Mouse (Mus musculus) CH12.LX (cell line): ENCODE measurements around the gene Npas3. TPM values are rescaled to one million over a fixed set of nuclear protein-coding genes. Genes with fewer than 3 reads are reported as not detected.

Source experiments
- DNase-seq: peaks from one replicate; pipeline ENCODE4 v3.0.0-alpha.2; 2013; ENCODE audit errors: extremely low read depth
- H3K27ac ChIP-seq: 2 replicates; pipeline ENCODE4 v1.5.1; 2012; ENCODE audit warnings: low read depth, mild to moderate bottlenecking, control low read depth, moderate library complexity; ENCODE audit not compliant: insufficient read depth
- H3K27me3 ChIP-seq: replicated peaks from 2 replicates; pipeline ENCODE3; 2012; ENCODE audit warnings: inconsistent platforms
- H3K36me3 ChIP-seq, 2 experiments: replicated peaks in 1 of 2; 2 replicates each; pipeline versions ENCODE3 to v1.6.1; 2012; ENCODE audit warnings: inconsistent platforms in 1 of 2, low read length in 1 of 2, mild to moderate bottlenecking in 1 of 2, mixed read lengths in 1 of 2, moderate library complexity in 1 of 2; ENCODE audit not compliant: control insufficient read depth in 1 of 2, insufficient read depth in 1 of 2
- H3K4me1 ChIP-seq, 2 experiments: 2 replicates each; pipeline ENCODE4 v1.6.1; 2012; ENCODE audit warnings: inconsistent platforms in 1 of 2, moderate library complexity in 1 of 2; ENCODE audit not compliant: insufficient read depth in 2 of 2, control insufficient read depth in 1 of 2
- H3K4me2 ChIP-seq: 2 replicates; pipeline ENCODE4 v1.6.1; 2012; ENCODE audit warnings: low read depth, mild to moderate bottlenecking, control low read depth; ENCODE audit not compliant: poor library complexity, insufficient read depth, severe bottlenecking
- H3K4me3 ChIP-seq, 3 experiments: fragments of 150-350 bp in 1 of 3; sonication (generic) in 1 of 3; replicated peaks in 1 of 3; 2 replicates each; pipeline versions ENCODE3 to v1.5.1; 2011 to 2012; ENCODE audit warnings: low read depth in 2 of 3, low read length in 2 of 3, mild to moderate bottlenecking in 2 of 3, moderate library complexity in 2 of 3, control low read depth in 1 of 3, improper control_type of control experiment in 1 of 3, inconsistent platforms in 1 of 3, mixed read lengths in 1 of 3; ENCODE audit not compliant: poor library complexity in 1 of 3
- H3K79me2 ChIP-seq: replicated peaks from 2 replicates; pipeline ENCODE4 v1.6.1; 2012; ENCODE audit warnings: mild to moderate bottlenecking, moderate library complexity; ENCODE audit not compliant: control insufficient read depth, poor library complexity, insufficient read depth, severe bottlenecking; ENCODE audit errors: extremely low read depth
- H3K9ac ChIP-seq: 2 replicates; pipeline ENCODE4 v1.6.1; 2012; ENCODE audit warnings: low read depth, mild to moderate bottlenecking, control low read depth, moderate library complexity; ENCODE audit not compliant: insufficient read depth
- H3K9me3 ChIP-seq: replicated peaks from 2 replicates; pipeline ENCODE3; 2012; ENCODE audit warnings: low read length, inconsistent platforms, mixed read lengths
- BHLHE40 ChIP-seq: IDR thresholded peaks from 2 replicates; pipeline ENCODE4 v1.6.1; 2011; ENCODE audit warnings: mild to moderate bottlenecking, low read depth, low read length, improper control_type of control experiment
- E2F4 ChIP-seq: IDR thresholded peaks from 2 replicates; pipeline ENCODE4 v1.6.1; 2011; ENCODE audit warnings: low read depth, low read length, improper control_type of control experiment; ENCODE audit not compliant: insufficient replicate concordance
- ELF1 ChIP-seq: IDR thresholded peaks from 2 replicates; pipeline ENCODE4 v1.6.1; 2014; ENCODE audit warnings: low read depth, mild to moderate bottlenecking, inconsistent platforms, low read length, improper control_type of control experiment
- EP300 ChIP-seq: IDR thresholded peaks from 2 replicates; pipeline ENCODE4 v1.6.1; 2011; ENCODE audit warnings: low read length, improper control_type of control experiment
- ETS1 ChIP-seq: conservative IDR thresholded peaks from 2 replicates; pipeline ENCODE4 v1.6.1; 2012; ENCODE audit warnings: low read depth, mild to moderate bottlenecking, inconsistent platforms, low read length, improper control_type of control experiment, moderate library complexity
- GABPA ChIP-seq: IDR thresholded peaks from 2 replicates; pipeline ENCODE4 v1.6.1; 2012; ENCODE audit warnings: low read depth, low read length, improper control_type of control experiment, inconsistent platforms; ENCODE audit not compliant: insufficient replicate concordance
- HCFC1 ChIP-seq: IDR thresholded peaks from 2 replicates; pipeline ENCODE4 v1.6.1; 2012; ENCODE audit warnings: low read depth, mild to moderate bottlenecking, inconsistent platforms, low read length, improper control_type of control experiment
- IRF4 ChIP-seq: IDR thresholded peaks from 2 replicates; pipeline ENCODE4 v1.6.1; 2014; ENCODE audit warnings: low read depth, mild to moderate bottlenecking, inconsistent platforms, low read length, improper control_type of control experiment
- JUN ChIP-seq: IDR thresholded peaks from 2 replicates; pipeline ENCODE4 v1.6.1; 2011; ENCODE audit warnings: low read depth, mild to moderate bottlenecking, low read length, improper control_type of control experiment, moderate library complexity; ENCODE audit not compliant: insufficient read depth
- JUND ChIP-seq: conservative IDR thresholded peaks from 2 replicates; pipeline ENCODE4 v1.6.1; 2011; ENCODE audit warnings: low read depth, low read length, improper control_type of control experiment
- KAT2A ChIP-seq: IDR thresholded peaks from 2 replicates; pipeline ENCODE4 v1.6.1; 2012; ENCODE audit warnings: low read length, improper control_type of control experiment, inconsistent platforms; ENCODE audit not compliant: insufficient replicate concordance
- MAFK ChIP-seq: IDR thresholded peaks from 2 replicates; pipeline ENCODE4 v1.6.1; 2011; ENCODE audit warnings: low read length, improper control_type of control experiment; ENCODE audit not compliant: insufficient replicate concordance
- MAX ChIP-seq: IDR thresholded peaks from 2 replicates; pipeline ENCODE4 v1.6.1; 2011; ENCODE audit warnings: low read length, improper control_type of control experiment
- MEF2A ChIP-seq: IDR thresholded peaks from 2 replicates; pipeline ENCODE4 v1.6.1; 2014; ENCODE audit warnings: low read depth, mild to moderate bottlenecking, inconsistent platforms, low read length, improper control_type of control experiment, borderline replicate concordance
- MYC ChIP-seq: IDR thresholded peaks from 2 replicates; pipeline ENCODE4 v1.6.1; 2011; ENCODE audit warnings: low read depth, mild to moderate bottlenecking, improper control_type of control experiment, low read length
- NELFE ChIP-seq: IDR thresholded peaks from 2 replicates; pipeline ENCODE4 v1.6.1; 2011; ENCODE audit warnings: low read depth, low read length, improper control_type of control experiment
- NRF1 ChIP-seq: IDR thresholded peaks from 2 replicates; pipeline ENCODE4 v1.6.1; 2014; ENCODE audit warnings: low read depth, mild to moderate bottlenecking, inconsistent platforms, low read length, improper control_type of control experiment, moderate library complexity
- POLR2AphosphoS2 ChIP-seq: IDR thresholded peaks from 2 replicates; pipeline ENCODE4 v1.6.1; 2011; ENCODE audit warnings: low read depth, low read length, improper control_type of control experiment
- RAD21 ChIP-seq: IDR thresholded peaks from 2 replicates; pipeline ENCODE4 v1.6.1; 2011; ENCODE audit warnings: low read depth, mild to moderate bottlenecking, low read length, improper control_type of control experiment, moderate library complexity
- SMC3 ChIP-seq: IDR thresholded peaks from 2 replicates; pipeline ENCODE4 v1.6.1; 2011; ENCODE audit warnings: low read depth, low read length, improper control_type of control experiment
- TCF12 ChIP-seq: IDR thresholded peaks from 2 replicates; pipeline ENCODE4 v1.6.1; 2014; ENCODE audit warnings: low read depth, mild to moderate bottlenecking, inconsistent platforms, low read length, improper control_type of control experiment
- USF2 ChIP-seq: conservative IDR thresholded peaks from 2 replicates; pipeline ENCODE4 v1.6.1; 2011; ENCODE audit warnings: low read depth, low read length, improper control_type of control experiment
- ZC3H11A ChIP-seq: IDR thresholded peaks from 2 replicates; pipeline ENCODE4 v1.6.1; 2012; ENCODE audit warnings: low read depth, mild to moderate bottlenecking, inconsistent platforms, low read length, improper control_type of control experiment
- ZKSCAN1 ChIP-seq: IDR thresholded peaks from 2 replicates; pipeline ENCODE4 v1.6.1; 2012; ENCODE audit warnings: low read depth, inconsistent platforms, low read length, improper control_type of control experiment, borderline replicate concordance
- ZNF384 ChIP-seq: IDR thresholded peaks from 2 replicates; pipeline ENCODE4 v1.6.1; 2012; ENCODE audit warnings: low read depth, low read length, improper control_type of control experiment, inconsistent platforms
- dilution Hi-C: fragments of 300-500 bp; cut with MboI; formaldehyde crosslinking; loops from 2 replicates; pipeline ENCODE4 v1.14.3; 2020; ENCODE audit warnings: low sequenced_read_pairs; ENCODE audit not compliant: extremely low pct_unique_long_range_greater_than_20kb, extremely low pct_ligation_motif_present
- in situ Hi-C: fragments of 300-500 bp; cut with MboI; formaldehyde crosslinking; loops from 3 replicates; pipeline ENCODE4 v1.14.3; 2019; ENCODE audit warnings: low sequenced_read_pairs, low pct_ligation_motif_present, low pct_unique_long_range_greater_than_20kb, mixed read lengths
- polyA plus RNA-seq: library from polyadenylated mRNA; unstranded; fragments of >175 nt; gene quantifications from 2 replicates; pipeline ENCODE4 v1.2.1, GENCODE M21; 2012; ENCODE audit warnings: low read depth; ENCODE audit not compliant: insufficient read length
- total RNA-seq, 2 experiments: library from RNA; depleted of rRNA; stranded (reverse); fragments of 300-350 nt in 1 of 2; fragments of >200 nt in 1 of 2; gene quantifications; 2 replicates each; pipeline ENCODE4 v1.2.3; 2012 to 2014

The Npas3 gene
- total and polyA plus RNA-seq, 3 experiments: 0.13 TPM; not detected in 1

GRCm38 (mm10) chr12:53836031-53836790 is 587.7 kb downstream of the Npas3 start:
- no peaks in the 10 kb centered on the region for H3K79me2 ChIP-seq
- no peak overlapping the region for H3K4me3 ChIP-seq
- H3K4me2 ChIP-seq: no peak overlapping the region
- H3K27ac ChIP-seq: no peak overlapping the region
- H3K36me3 ChIP-seq: no peaks in the 10 kb centered on the region
- TF ChIP-seq POLR2AphosphoS2 (no peak), GABPA (no peak), ELF1 (no peak), IRF4 (no peak), MYC (no peak), ZC3H11A (no peak), KAT2A (no peak), MEF2A (no peak), NRF1 (no peak), HCFC1 (no peak), EP300 (no peak), RAD21 (no peak), E2F4 (no peak), MAX (no peak), BHLHE40 (no peak), MAFK (no peak)
- no peak for DNase-seq
- H3K4me1 ChIP-seq: no peaks in the 10 kb centered on the region
- dilution Hi-C loops (no loop called here), in situ Hi-C loops (no loop called here)
- no peaks in the 10 kb centered on the region for H3K27me3 ChIP-seq
- H3K9me3 ChIP-seq: no peaks in the 10 kb centered on the region
- no peak overlapping the region for H3K9ac ChIP-seq

GRCm38 (mm10) chr12:53837408-53837807 is 588.9 kb downstream of the Npas3 start:
- dilution Hi-C loops: no loop called here
- no peaks in the 10 kb centered on the region for H3K9me3 ChIP-seq
- H3K36me3 ChIP-seq: no peaks in the 10 kb centered on the region
- no peaks in the 10 kb centered on the region for H3K79me2 ChIP-seq
- H3K4me3 ChIP-seq: no peak overlapping the region
- no peak overlapping the region for H3K9ac ChIP-seq
- no peak for TF ChIP-seq EP300
- no peak for TF ChIP-seq HCFC1
- no peak for TF ChIP-seq ETS1
- TF ChIP-seq ZC3H11A: no peak
- TF ChIP-seq SMC3: no peak
- no peak for TF ChIP-seq ZKSCAN1
- no peak for TF ChIP-seq JUN
- TF ChIP-seq POLR2AphosphoS2: no peak
- TF ChIP-seq TCF12: no peak
- TF ChIP-seq MEF2A: no peak
- no peak for TF ChIP-seq RAD21
- TF ChIP-seq NELFE: no peak
- no peak for TF ChIP-seq USF2
- no peak for TF ChIP-seq JUND
- TF ChIP-seq BHLHE40: no peak
- TF ChIP-seq ZNF384: no peak
- TF ChIP-seq, all 38 proteins: peak for 0
- H3K27me3 ChIP-seq: no peaks in the 10 kb centered on the region
- H3K4me2 ChIP-seq: no peak overlapping the region
- no peak overlapping the region for H3K27ac ChIP-seq
- no peaks in the 10 kb centered on the region for H3K4me1 ChIP-seq
- no peak for DNase-seq
- in situ Hi-C loops: no loop called here
